Mouse (Mus musculus) megakaryocyte-erythroid progenitor cell, adult 5-6 weeks (primary cell): ENCODE results near the gene Nifk. TPM values are rescaled to one million over a fixed set of nuclear protein-coding genes. Genes with fewer than 3 reads are reported as not detected.

Experiments
- ATAC-seq: replicated peaks from 2 replicates; pipeline ENCODE4 v1.8.0; 2016; ENCODE audit warnings: mild to moderate bottlenecking, inconsistent platforms; ENCODE audit not compliant: severe bottlenecking, poor library complexity, low FRiP score, low TSS enrichment
- total RNA-seq, 2 experiments: library from RNA; stranded (forward) in 1 of 2; stranded (reverse) in 1 of 2; fragments of 200-1000, 215-1000 nt in 1 of 2; fragments of >200 nt in 1 of 2; fragmentation: Nextera tagmentation in 1 of 2; gene quantifications; 2 replicates each; pipeline ENCODE4 v1.2.3; 2014 to 2017

Gene Nifk
- total RNA-seq, 2 experiments from 2014 or later: 129 to 171 TPM

GRCm38 (mm10) chr1:118368721-118369461 lies 47.3 kb downstream of the Nifk start:
- ATAC-seq: no peak

- no peak for ATAC-seq
Measured at GRCm38 (mm10) chr1:118377784-118378183, 56.1 kb downstream of the Nifk start.

- ATAC-seq: no peak
Measured at GRCm38 (mm10) chr1:118380105-118380786, 58.6 kb downstream of the Nifk start.

Other genes with a start within 250 kb of the Nifk start
- gene Gm29106, start 145.3 kb upstream of the Nifk start, total RNA-seq (2014; fragmentation: Nextera tagmentation): not detected in 2 replicates
- gene Gm29106, start 145.3 kb upstream of the Nifk start, total RNA-seq (2017): not detected in 2 replicates
- gene Tsn, start 10.1 kb upstream of the Nifk start, total RNA-seq (2014; fragmentation: Nextera tagmentation): 60.7 and 71.6 TPM in 2 replicates
- 108 and 122 TPM in 2 replicates for gene Tsn, start 10.1 kb upstream of the Nifk start, total RNA-seq (2017)
- 92.6 and 101 TPM in 2 replicates for gene Clasp1, start 67.2 kb downstream of the Nifk start, total RNA-seq (2014; fragmentation: Nextera tagmentation)
- gene Clasp1, start 67.2 kb downstream of the Nifk start, total RNA-seq (2017): 55.3 and 57.6 TPM in 2 replicates